Mouse (Mus musculus): ENCODE results near the gene Nup214. TPM values are rescaled to one million over a fixed set of nuclear protein-coding genes. Genes with fewer than 3 reads are reported as not detected.
A peak's percentile ranks its signal among the peaks of the same experiment; 100 is the strongest.

The Nup214 gene
- polyA plus RNA-seq (2015; fragmentation: Nextera tagmentation; extraction: Ambion mirVana), result 56.5 and 58.8 TPM in 2 replicates

- ATAC-seq (ENCODE audit: insufficient read depth, low FRiP score), result peak; percentile 100
- Histone ChIP-seq H3K9me3 (replicated peaks; ENCODE audit: control insufficient read depth, low read length) (no peaks in the 10 kb centered on the region), H3K4me2 (ENCODE audit: low read depth, low read length) (peak within 1 kb of the TSS; percentile 90), H3K36me3 (ENCODE audit: control insufficient read depth, insufficient read depth, low read length) (peaks cover 18% of the 10 kb centered on the region), H3K27ac (ENCODE audit: low read length) (peak within 1 kb of the TSS; percentile 80), H3K27me3 (ENCODE audit: control insufficient read depth, insufficient read depth, low read length) (no peaks in the 10 kb centered on the region), H3K9ac (ENCODE audit: low read length) (peak within 1 kb of the TSS; percentile 79), H3K4me1 (ENCODE audit: control insufficient read depth, insufficient read depth, low read length) (peaks cover 14% of the 10 kb centered on the region), H3K4me3 (replicated peaks; ENCODE audit: low read length) (peak within 1 kb of the TSS; percentile 74)
- WGBS, result under 1% methylated on average over 60 of the region's 60 CpGs
Observed at GRCm38 (mm10) chr2:31974141-31974808, at the start of gene Nup214. TSS of gene Nup214 (plus strand) at chr2:31974436.

DNA sequence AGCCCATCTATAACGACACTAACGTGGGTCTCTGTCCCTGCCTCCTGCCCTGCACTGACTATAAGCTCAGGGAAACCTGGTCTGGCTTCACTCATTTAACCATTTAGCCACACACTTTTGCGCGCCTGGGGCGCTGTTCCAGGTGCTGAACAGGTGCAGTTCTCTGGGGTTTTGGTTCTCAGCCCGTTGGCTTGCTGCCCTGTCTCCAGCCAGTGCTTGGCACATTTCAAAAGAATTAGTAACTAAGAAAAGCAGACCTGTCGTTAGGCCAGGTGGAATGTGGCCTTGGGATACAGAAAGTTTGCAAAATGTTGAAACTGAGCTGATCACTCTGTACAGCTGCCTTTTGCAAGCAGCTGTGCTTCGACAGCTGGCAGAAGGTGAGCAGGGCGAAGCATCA, 49.4 kb upstream of the Nup214 start:
- WGBS, result 23% methylated on average over 9 of the region's 9 CpGs
- no peaks in the 10 kb centered on the region for H3K9me3 ChIP-seq (replicated peaks; ENCODE audit: control insufficient read depth, low read length)
- no peak for ATAC-seq (ENCODE audit: insufficient read depth, low FRiP score)

DNA sequence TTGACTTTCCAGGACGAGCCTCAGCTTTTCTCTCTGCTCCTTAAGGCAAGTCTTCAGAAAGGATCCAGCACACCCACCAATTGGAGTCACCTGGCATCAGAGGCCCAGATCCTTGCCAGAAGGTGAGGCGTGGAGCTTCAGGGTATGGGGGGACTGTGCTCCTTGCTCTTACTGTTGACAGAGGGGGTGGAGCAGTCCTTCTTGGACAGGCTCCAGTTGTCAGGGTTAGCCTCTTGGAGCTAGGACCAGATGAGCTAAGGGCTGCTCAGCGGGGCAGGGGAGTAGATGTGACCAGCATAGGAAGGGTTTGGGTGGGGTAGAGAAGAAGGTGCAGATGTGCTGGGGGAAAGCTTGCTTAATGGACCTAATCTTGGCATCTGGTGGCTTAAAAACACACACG, 48.3 kb upstream of the Nup214 start:
- no peak overlapping the region for H3K27ac ChIP-seq (ENCODE audit: low read length)
- H3K4me3 ChIP-seq (replicated peaks; ENCODE audit: low read length), result no peak overlapping the region
- 40% methylated on average over 4 of the region's 4 CpGs for WGBS
- no peak overlapping the region for H3K4me2 ChIP-seq (ENCODE audit: low read depth, low read length)
- ATAC-seq (ENCODE audit: insufficient read depth, low FRiP score), result no peak
- H3K4me1 ChIP-seq (ENCODE audit: control insufficient read depth, insufficient read depth, low read length), result no peaks in the 10 kb centered on the region
- no peaks in the 10 kb centered on the region for H3K27me3 ChIP-seq (ENCODE audit: control insufficient read depth, insufficient read depth, low read length)
- H3K36me3 ChIP-seq (ENCODE audit: control insufficient read depth, insufficient read depth, low read length), result no peaks in the 10 kb centered on the region
- H3K9ac ChIP-seq (ENCODE audit: low read length), result no peak overlapping the region
- H3K9me3 ChIP-seq (replicated peaks; ENCODE audit: control insufficient read depth, low read length), result no peaks in the 10 kb centered on the region

More for the DNA sequence above, 49.4 kb upstream of the Nup214 start:
- H3K4me2 ChIP-seq (ENCODE audit: low read depth, low read length), result no peak overlapping the region
- H3K4me3 ChIP-seq (replicated peaks; ENCODE audit: low read length), result no peak overlapping the region
- no peaks in the 10 kb centered on the region for H3K27me3 ChIP-seq (ENCODE audit: control insufficient read depth, insufficient read depth, low read length)
- no peak overlapping the region for H3K9ac ChIP-seq (ENCODE audit: low read length)
- no peak overlapping the region for H3K27ac ChIP-seq (ENCODE audit: low read length)
- no peaks in the 10 kb centered on the region for H3K4me1 ChIP-seq (ENCODE audit: control insufficient read depth, insufficient read depth, low read length)
- no peaks in the 10 kb centered on the region for H3K36me3 ChIP-seq (ENCODE audit: control insufficient read depth, insufficient read depth, low read length)

GRCm38 (mm10) chr2:31929664-31930063, 44.6 kb upstream of the Nup214 start:
- Histone ChIP-seq H3K4me1 (ENCODE audit: control insufficient read depth, insufficient read depth, low read length) (no peaks in the 10 kb centered on the region), H3K4me3 (replicated peaks; ENCODE audit: low read length) (no peak overlapping the region), H3K4me2 (ENCODE audit: low read depth, low read length) (no peak overlapping the region), H3K9me3 (replicated peaks; ENCODE audit: control insufficient read depth, low read length) (no peaks in the 10 kb centered on the region), H3K27ac (ENCODE audit: low read length) (no peak overlapping the region), H3K36me3 (ENCODE audit: control insufficient read depth, insufficient read depth, low read length) (no peaks in the 10 kb centered on the region), H3K9ac (ENCODE audit: low read length) (no peak overlapping the region), H3K27me3 (ENCODE audit: control insufficient read depth, insufficient read depth, low read length) (no peaks in the 10 kb centered on the region)
- WGBS, result 80% methylated on average over 3 of the region's 3 CpGs
- no peak for ATAC-seq (ENCODE audit: insufficient read depth, low FRiP score)

DNA sequence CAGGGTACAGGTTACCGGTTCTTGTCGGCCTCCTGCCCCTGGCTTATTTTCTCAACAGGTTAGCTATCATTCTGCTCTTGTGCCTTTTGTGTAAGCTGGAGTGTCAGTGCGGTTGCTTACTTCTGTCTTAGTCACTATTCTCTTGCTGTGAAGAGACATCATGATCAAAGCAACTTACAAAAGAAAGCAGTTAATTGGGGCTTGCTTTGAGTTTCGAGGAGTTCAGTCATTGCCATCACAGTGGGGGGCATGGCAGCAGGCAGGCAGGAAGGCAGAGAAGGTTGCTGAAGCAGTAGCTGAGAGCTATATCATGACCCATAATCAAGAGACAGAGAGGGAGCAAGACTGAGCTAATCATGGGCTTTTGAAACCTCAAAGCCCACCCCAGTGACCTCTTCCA, 39.7 kb upstream of the Nup214 start:
- Histone ChIP-seq H3K27ac (ENCODE audit: low read length) (no peak overlapping the region), H3K9me3 (replicated peaks; ENCODE audit: control insufficient read depth, low read length) (no peaks in the 10 kb centered on the region), H3K4me2 (ENCODE audit: low read depth, low read length) (no peak overlapping the region), H3K9ac (ENCODE audit: low read length) (no peak overlapping the region), H3K36me3 (ENCODE audit: control insufficient read depth, insufficient read depth, low read length) (no peaks in the 10 kb centered on the region), H3K27me3 (ENCODE audit: control insufficient read depth, insufficient read depth, low read length) (no peaks in the 10 kb centered on the region), H3K4me3 (replicated peaks; ENCODE audit: low read length) (no peak overlapping the region), H3K4me1 (ENCODE audit: control insufficient read depth, insufficient read depth, low read length) (no peaks in the 10 kb centered on the region)
- WGBS, result 46% methylated on average over 4 of the region's 4 CpGs
- no peak for ATAC-seq (ENCODE audit: insufficient read depth, low FRiP score)

GRCm38 (mm10) chr2:31935054-31935453, 39.2 kb upstream of the Nup214 start:
- H3K27me3 ChIP-seq (ENCODE audit: control insufficient read depth, insufficient read depth, low read length), result no peaks in the 10 kb centered on the region
- no peak for ATAC-seq (ENCODE audit: insufficient read depth, low FRiP score)
- H3K27ac ChIP-seq (ENCODE audit: low read length), result no peak overlapping the region
- H3K4me3 ChIP-seq (replicated peaks; ENCODE audit: low read length), result no peak overlapping the region
- H3K4me1 ChIP-seq (ENCODE audit: control insufficient read depth, insufficient read depth, low read length), result no peaks in the 10 kb centered on the region
- 32% methylated on average over 4 of the region's 4 CpGs for WGBS
- no peak overlapping the region for H3K4me2 ChIP-seq (ENCODE audit: low read depth, low read length)
- no peaks in the 10 kb centered on the region for H3K36me3 ChIP-seq (ENCODE audit: control insufficient read depth, insufficient read depth, low read length)
- H3K9ac ChIP-seq (ENCODE audit: low read length), result no peak overlapping the region
- no peaks in the 10 kb centered on the region for H3K9me3 ChIP-seq (replicated peaks; ENCODE audit: control insufficient read depth, low read length)

- ATAC-seq (ENCODE audit: insufficient read depth, low FRiP score), result no peak
- WGBS, result 68% methylated on average over 1 of the region's 1 CpGs
- H3K9me3 ChIP-seq (replicated peaks; ENCODE audit: control insufficient read depth, low read length), result no peaks in the 10 kb centered on the region
- no peaks in the 10 kb centered on the region for H3K27me3 ChIP-seq (ENCODE audit: control insufficient read depth, insufficient read depth, low read length)
- H3K4me1 ChIP-seq (ENCODE audit: control insufficient read depth, insufficient read depth, low read length), result no peaks in the 10 kb centered on the region
- H3K9ac ChIP-seq (ENCODE audit: low read length), result no peak overlapping the region
- H3K4me2 ChIP-seq (ENCODE audit: low read depth, low read length), result no peak overlapping the region
- H3K4me3 ChIP-seq (replicated peaks; ENCODE audit: low read length), result no peak overlapping the region
- H3K36me3 ChIP-seq (ENCODE audit: control insufficient read depth, insufficient read depth, low read length), result no peaks in the 10 kb centered on the region
- H3K27ac ChIP-seq (ENCODE audit: low read length), result no peak overlapping the region
Observed at GRCm38 (mm10) chr2:31938298-31938697, 35.9 kb upstream of the Nup214 start.

GRCm38 (mm10) chr2:31943011-31943410, 31.2 kb upstream of the Nup214 start:
- WGBS, result 56% methylated on average over 4 of the region's 4 CpGs
- no peaks in the 10 kb centered on the region for H3K4me1 ChIP-seq (ENCODE audit: control insufficient read depth, insufficient read depth, low read length)
- H3K36me3 ChIP-seq (ENCODE audit: control insufficient read depth, insufficient read depth, low read length), result no peaks in the 10 kb centered on the region
- H3K9ac ChIP-seq (ENCODE audit: low read length), result no peak overlapping the region
- no peak for ATAC-seq (ENCODE audit: insufficient read depth, low FRiP score)
- no peaks in the 10 kb centered on the region for H3K27me3 ChIP-seq (ENCODE audit: control insufficient read depth, insufficient read depth, low read length)
- H3K4me2 ChIP-seq (ENCODE audit: low read depth, low read length), result no peak overlapping the region
- H3K4me3 ChIP-seq (replicated peaks; ENCODE audit: low read length), result no peak overlapping the region
- no peak overlapping the region for H3K27ac ChIP-seq (ENCODE audit: low read length)
- H3K9me3 ChIP-seq (replicated peaks; ENCODE audit: control insufficient read depth, low read length), result no peaks in the 10 kb centered on the region

DNA sequence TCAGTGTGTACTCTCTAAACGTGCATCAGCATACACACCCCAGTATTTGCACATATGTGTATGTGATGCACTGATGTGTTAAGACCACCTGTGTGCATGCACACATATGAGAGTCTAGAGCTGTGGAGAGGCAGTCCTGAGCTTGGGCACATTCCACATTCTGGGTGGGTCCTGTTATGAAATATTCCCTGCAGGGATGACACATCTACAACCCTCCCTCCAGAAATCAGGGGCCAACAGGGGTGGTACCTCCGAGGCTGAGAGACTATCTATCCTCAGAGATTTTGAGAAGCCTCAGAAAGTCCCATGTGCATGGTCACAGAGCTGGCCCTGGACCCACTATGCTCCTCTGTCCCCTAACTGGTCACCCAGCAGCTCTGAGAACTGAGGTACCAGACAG, 28.7 kb upstream of the Nup214 start:
- ATAC-seq (ENCODE audit: insufficient read depth, low FRiP score), result no peak
- H3K4me2 ChIP-seq (ENCODE audit: low read depth, low read length), result no peak overlapping the region
- 68% methylated on average over 2 of the region's 2 CpGs for WGBS

More for the DNA sequence above, 28.7 kb upstream of the Nup214 start:
- peaks cover 4% of the 10 kb centered on the region; the same call in 1 of the 2 replicates for H3K4me1 ChIP-seq (ENCODE audit: control insufficient read depth, insufficient read depth, low read length)
- H3K9ac ChIP-seq (ENCODE audit: low read length), result no peak overlapping the region
- H3K9me3 ChIP-seq (replicated peaks; ENCODE audit: control insufficient read depth, low read length), result no peaks in the 10 kb centered on the region
- H3K36me3 ChIP-seq (ENCODE audit: control insufficient read depth, insufficient read depth, low read length), result no peaks in the 10 kb centered on the region
- H3K27me3 ChIP-seq (ENCODE audit: control insufficient read depth, insufficient read depth, low read length), result no peaks in the 10 kb centered on the region
- no peak overlapping the region for H3K4me3 ChIP-seq (replicated peaks; ENCODE audit: low read length)
- H3K27ac ChIP-seq (ENCODE audit: low read length), result no peak overlapping the region
